Mouse (Mus musculus) spleen, adult 12 weeks (tissue): ENCODE results near the gene Junb.

Experiments
- DNase-seq: peaks from one replicate; pipeline ENCODE4 v3.0.0; 2022; ENCODE audit warnings: low spot score

The Junb gene

DNA sequence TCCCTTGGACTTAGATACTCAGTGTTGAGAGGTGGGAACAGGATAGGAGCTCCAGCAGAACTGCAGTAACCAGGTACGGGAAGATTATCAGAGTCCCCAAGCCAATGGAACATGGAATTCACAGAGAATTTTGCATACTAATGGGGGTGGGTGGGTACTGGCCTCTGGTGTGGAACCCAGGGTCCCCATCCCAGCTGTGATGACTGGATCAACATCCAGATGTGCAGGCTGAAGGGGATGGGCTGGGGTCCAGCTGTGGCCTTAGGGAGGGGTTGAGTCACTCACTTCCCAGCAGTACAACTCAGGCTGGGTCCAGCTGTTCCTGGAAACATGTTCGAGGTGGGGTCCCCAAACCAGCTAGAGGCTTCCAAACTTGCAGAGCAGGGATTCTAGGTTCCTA, 9.4 kb upstream of the Junb start:
- DNase-seq, result no peak

GRCm38 (mm10) chr8:84987388-84987787, 8.9 kb upstream of the Junb start:
- DNase-seq, result no peak

- no peak for DNase-seq
These were observed 7.9 kb upstream of the Junb start for GRCm38 (mm10) chr8:84986379-84986945.

DNA sequence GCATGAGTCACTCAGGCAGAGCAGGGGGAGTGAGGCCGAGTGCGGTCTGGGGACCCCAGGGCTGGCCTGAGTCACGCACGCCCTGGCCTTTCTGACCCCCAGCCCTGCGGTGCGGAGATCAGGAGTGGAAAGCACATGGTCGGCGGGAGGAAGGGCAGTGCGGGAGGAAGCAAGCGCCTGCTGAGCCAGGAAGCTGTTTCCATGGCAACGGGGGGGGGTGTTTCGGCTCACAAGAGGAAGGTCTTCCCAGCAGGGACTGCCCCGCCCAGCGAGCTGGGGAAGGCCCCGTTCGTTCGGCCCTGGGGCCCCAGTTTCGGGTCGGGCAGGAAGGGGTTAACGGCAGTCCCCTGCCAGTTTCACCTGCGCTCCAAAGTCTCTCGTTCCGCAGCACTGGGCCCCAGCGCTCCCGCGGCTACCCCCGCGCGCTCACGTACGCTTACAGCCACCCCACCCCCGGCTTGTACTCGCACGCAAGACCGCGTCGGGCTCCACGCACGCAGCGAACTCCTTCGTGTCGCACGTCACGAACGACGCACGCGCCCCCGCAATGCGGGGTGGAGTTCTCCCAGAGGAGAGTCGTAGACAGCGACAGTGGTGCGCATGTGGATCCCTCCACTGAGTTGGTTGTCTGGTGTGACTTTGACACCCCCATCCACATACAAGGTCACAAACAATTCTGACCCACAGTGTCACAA, 7.3 kb upstream of the Junb start:
- peak; percentile 79 for DNase-seq

DNA sequence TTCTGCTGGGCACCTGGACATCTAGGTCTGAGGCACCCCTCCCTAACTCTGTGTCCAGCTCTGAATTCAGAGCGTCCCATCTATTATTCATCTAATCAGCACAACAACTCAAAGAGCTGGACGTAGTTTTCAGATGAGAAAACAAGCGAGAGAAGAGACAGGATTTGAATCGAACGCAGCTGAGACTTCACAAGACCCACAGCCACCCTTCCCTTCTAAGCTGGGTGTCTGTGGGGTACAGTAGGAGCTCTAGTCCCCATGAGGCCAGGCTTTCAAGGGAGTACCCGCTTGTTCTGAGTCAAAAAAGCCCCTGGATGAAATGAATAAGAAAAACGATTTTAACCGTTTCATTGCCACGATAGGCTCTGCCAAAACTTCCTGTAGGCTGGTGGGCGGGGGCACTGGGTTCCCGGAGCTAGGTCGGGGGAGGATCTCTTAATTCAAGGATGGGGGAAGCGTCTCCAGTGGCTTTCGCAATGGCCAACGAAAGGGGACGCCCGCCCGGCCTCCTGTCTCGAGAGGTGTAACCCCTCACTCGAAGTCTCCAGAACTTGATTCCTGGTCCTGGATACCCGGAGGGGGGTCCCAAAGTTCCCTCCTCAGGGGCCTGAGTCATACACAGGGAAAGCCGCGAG, 6.6 kb upstream of the Junb start:
- DNase-seq, result no peak

DNA sequence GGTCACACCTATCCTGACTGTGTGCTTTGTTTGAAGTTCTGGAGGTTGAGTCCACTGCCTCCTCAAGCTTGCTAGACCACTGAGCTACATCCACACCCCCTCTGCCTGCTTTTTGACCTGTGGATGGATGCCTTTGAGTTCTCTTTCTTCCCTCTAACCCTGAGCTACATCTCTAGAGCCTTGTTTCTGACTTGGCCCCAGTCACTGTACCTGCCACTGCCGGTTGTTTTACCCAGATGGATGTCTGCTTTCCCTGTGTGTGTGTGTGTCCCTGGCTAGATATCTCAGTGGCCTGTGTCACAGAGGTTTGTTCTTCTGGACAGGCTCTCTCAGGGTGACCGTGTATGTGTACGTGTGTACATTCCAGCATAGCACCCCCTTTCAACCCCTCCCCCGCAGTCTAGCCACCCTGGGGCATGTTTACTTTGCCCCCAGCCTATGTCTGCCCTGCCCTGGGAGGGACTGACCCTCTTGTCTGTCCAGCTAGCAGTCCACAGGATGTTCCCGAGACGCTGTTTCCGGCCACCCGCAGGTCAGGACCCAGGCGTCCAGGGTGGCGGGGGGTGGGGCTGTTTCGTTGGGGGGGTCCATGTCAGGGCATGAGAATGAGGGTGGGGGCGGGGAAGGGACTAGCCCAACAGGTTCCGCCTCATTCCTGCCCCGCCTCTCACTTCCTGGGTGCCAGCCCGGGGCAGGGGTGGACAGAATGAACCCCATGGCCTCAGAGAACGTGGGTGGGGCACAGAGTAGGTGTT, 6.0 kb upstream of the Junb start:
- DNase-seq, result no peak

DNA sequence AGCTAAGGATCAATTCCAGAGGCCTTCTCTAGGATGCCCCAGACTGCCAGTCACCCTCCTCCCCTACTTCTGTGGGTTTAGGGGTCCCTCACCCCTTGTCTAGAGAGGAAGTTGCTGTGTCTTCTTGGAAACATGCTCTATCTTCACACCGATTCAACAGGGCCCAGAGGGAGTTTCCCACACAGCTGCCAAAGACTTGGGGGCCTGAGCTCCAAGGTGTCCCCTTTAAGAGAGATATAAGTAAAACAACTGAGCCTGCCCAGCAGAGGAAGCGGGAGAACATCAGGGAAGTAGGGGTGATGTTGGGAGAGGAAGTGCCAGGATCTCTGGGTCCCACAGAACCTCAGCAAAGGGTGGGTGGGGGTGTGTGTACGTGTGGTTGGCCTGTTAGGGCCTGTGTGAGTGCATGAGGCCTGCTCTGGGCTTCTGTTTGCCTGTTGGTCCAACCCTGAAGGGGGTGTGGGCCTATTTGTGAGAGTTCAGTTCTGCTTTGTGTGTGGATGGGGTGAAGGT, 4.0 kb upstream of the Junb start:
- no peak for DNase-seq

- DNase-seq, result no peak
These were observed 3.4 kb upstream of the Junb start for GRCm38 (mm10) chr8:84981644-84982498.

- no peak for DNase-seq
These were observed 2.3 kb upstream of the Junb start for GRCm38 (mm10) chr8:84980622-84981358.

DNA sequence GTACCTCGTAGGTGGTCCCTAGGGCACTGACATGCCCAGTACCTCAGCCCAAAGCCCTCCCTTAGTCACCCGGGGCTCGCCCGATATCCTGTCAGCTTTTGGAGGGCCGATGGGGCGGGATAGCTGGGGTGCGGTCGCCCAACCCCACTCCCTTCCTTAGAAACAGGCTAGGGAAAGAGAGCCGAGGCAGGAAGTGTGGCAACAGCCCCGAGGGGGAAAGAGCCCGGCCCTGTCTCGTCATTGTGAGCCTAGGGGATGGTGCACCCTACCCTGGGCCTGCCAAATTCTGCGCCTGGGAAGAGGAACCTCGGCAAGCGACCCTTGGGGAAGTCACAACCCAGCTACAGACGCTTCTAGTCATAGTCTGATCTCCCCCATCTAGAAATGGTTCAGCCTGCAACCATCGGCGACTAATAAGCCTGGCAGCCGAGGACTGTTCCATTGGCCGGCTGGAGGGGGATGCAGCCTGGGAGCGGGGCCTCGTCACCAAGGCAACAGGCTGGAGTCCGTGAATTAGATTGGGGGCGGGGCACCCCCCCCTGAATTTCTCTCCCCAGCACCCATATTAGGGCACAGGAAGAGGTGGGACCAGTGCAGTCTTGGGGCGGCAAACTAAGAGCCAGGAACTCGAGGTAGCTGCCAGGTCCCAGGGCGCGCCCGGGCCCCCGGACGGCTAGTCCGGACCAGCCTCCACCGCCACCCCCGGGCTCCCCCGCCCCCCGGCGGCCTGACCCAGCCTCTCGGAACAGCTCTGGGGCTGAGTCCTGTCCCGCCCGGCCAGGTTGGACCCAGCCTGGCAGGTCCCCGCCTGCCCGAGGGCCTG, 1.3 kb upstream of the Junb start:
- DNase-seq, result peak; percentile 83

DNA sequence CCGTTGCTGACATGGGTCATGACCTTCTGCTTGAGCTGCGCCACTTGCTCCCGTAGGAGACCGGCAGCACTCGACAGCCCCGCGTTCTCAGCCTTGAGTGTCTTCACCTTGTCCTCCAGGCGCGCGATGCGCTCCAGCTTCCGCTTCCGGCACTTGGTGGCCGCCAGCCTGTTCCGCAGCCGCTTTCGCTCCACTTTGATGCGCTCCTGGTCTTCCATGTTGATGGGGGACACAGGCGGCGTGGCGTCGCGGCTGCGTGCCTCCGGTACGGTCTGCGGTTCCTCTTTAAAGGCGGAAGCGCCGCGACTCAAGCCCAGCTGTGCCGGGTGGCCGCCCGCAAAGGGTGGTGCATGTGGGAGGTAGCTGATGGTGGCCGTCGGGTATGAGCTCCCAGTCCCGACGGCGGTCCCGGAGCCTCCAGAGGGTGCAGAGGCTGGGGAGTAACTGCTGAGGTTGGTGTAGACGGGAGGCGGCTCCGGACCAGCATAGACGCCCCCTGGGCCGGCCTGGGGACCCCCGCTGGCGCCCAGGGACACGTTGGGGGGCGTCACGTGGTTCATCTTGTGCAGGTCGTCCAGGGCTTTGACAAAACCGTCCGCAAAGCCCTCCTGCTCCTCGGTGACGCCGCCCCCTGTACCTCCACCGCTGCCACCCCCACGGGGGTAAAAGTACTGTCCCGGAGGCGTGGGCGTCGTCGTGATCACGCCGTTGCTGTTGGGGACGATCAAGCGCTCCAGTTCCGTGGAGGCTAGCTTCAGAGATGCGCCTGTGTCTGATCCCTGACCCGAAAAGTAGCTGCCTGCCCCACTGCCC, 877 bp downstream of the Junb start:
- peak; percentile 69 for DNase-seq

- no peak for DNase-seq
These were observed 1.6 kb downstream of the Junb start for GRCm38 (mm10) chr8:84976763-84977434.

- peak; percentile 89 for DNase-seq
These were observed 2.3 kb downstream of the Junb start for GRCm38 (mm10) chr8:84976031-84976762.

- DNase-seq, result peak; percentile 70
These were observed 3.1 kb downstream of the Junb start for GRCm38 (mm10) chr8:84975434-84975833.

- DNase-seq, result no peak
These were observed 3.9 kb downstream of the Junb start for GRCm38 (mm10) chr8:84974543-84975142.

- DNase-seq, result no peak
These were observed 4.5 kb downstream of the Junb start for GRCm38 (mm10) chr8:84973803-84974542.

DNA sequence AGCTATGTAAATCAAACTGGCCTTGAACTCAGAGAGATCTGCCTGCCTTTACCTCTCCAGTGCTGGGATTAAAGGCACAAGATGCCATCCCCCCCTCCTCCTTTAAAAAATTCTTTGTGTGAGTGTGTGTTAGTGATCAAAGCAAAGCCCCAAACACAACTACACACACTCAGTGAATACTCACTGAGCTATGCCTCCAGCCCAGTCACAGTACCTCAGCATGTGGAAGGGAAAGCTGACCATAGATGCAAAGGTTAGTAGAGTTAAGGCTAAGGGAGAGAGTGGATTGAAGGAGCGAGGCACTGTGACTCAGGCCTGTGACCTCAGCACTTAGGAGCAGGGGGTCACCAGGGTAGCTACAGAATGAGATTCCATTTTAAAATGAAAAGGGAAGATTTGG, 5.4 kb downstream of the Junb start:
- DNase-seq, result no peak
